Mouse (Mus musculus) neural tube, embryonic 11.5 days (tissue): ENCODE measurements around the gene Ttc28. TPM values are rescaled to one million over a fixed set of nuclear protein-coding genes. Genes with fewer than 3 reads are reported as not detected.
"Not testable (repeated sequence)": the region's sequence is repeated elsewhere in the genome, so short reads cannot be mapped to it uniquely, and the experiment has no call there.

Experiments used
- ATAC-seq: fragments of 200-750 bp; cut with Nextera tagmentation; 2 replicates; pipeline ENCODE4 v1.8.0; 2017; ENCODE audit warnings: moderate number of reproducible peaks, mild to moderate bottlenecking, moderate TSS enrichment, moderate library complexity; ENCODE audit not compliant: insufficient read depth, low FRiP score, low TSS enrichment
- DNase-seq: peaks from one replicate; pipeline ENCODE4 v3.0.0-alpha.2; 2015; ENCODE audit warnings: low spot score
- H3K27ac ChIP-seq: fragments of 300-500 bp; sonication (generic); 2 replicates; pipeline ENCODE4 v1.5.1; 2014; ENCODE audit warnings: low read depth, mild to moderate bottlenecking, low read length
- H3K27me3 ChIP-seq: fragments of 300-500 bp; sonication (generic); 2 replicates; pipeline ENCODE4 v1.6.1; 2014; ENCODE audit warnings: mild to moderate bottlenecking, low read length, mixed read lengths; ENCODE audit not compliant: control insufficient read depth, insufficient read depth
- H3K36me3 ChIP-seq: fragments of 300-500 bp; sonication (generic); 2 replicates; pipeline ENCODE4 v1.6.1; 2014; ENCODE audit warnings: mild to moderate bottlenecking, low read length, moderate library complexity, mixed read lengths; ENCODE audit not compliant: control insufficient read depth, insufficient read depth
- H3K4me1 ChIP-seq: fragments of 300-500 bp; sonication (generic); 2 replicates; pipeline ENCODE4 v1.6.1; 2014; ENCODE audit warnings: low read length, mixed read lengths; ENCODE audit not compliant: control insufficient read depth, insufficient read depth
- H3K4me2 ChIP-seq: fragments of 300-500 bp; sonication (generic); 2 replicates; pipeline ENCODE4 v1.6.1; 2014; ENCODE audit warnings: low read depth, mild to moderate bottlenecking, moderate library complexity
- H3K4me3 ChIP-seq: fragments of 300-500 bp; sonication (generic); 2 replicates; pipeline ENCODE4 v1.5.1; 2014; ENCODE audit warnings: low read depth, low read length
- H3K9ac ChIP-seq: fragments of 300-500 bp; sonication (generic); 2 replicates; pipeline ENCODE4 v1.6.1; 2014; ENCODE audit warnings: mild to moderate bottlenecking, low read length
- H3K9me3 ChIP-seq: fragments of 300-500 bp; sonication (generic); 2 replicates; pipeline ENCODE4 v1.6.1; 2016; ENCODE audit warnings: low read length; ENCODE audit not compliant: control insufficient read depth
- WGBS: fragments of 180-500 bp; shearing (Covaris S2); extraction: QIAGEN DNeasy Blood & Tissue Kit; methylation state at CpG from one replicate; pipeline ENCODE4 v1.1.7; 2014; 5-methylcytosine and 5-hydroxymethylcytosine counted together
- polyA plus RNA-seq: library from polyadenylated mRNA; unstranded; fragments of >200 nt; fragmentation: Nextera tagmentation; extraction: Ambion mirVana; gene quantifications from 2 replicates; pipeline ENCODE4 v1.2.1, GENCODE M21; 2014

Ttc28 gene
- polyA plus RNA-seq, 1 experiment from 2014 or later, result 16.1 TPM

- H3K9ac ChIP-seq, result no peak overlapping the region
- no peaks in the 10 kb centered on the region for H3K27me3 ChIP-seq
- H3K4me3 ChIP-seq, result no peak overlapping the region
- DNase-seq (no peak), ATAC-seq (no peak)
- H3K27ac ChIP-seq, result no peak overlapping the region
- H3K4me1 ChIP-seq, result peaks cover 10% of the 10 kb centered on the region
- 30% methylated on average over 14 of the region's 14 CpGs for WGBS
- 0 out of 2 replicates have a peak, but pooled peaks cover 2% of the 10 kb centered on the region for H3K36me3 ChIP-seq
- no peaks in the 10 kb centered on the region for H3K9me3 ChIP-seq
- no peak overlapping the region for H3K4me2 ChIP-seq
These were observed 363.9 kb downstream of the Ttc28 start for GRCm38 (mm10) chr5:111243447-111244040.

DNA sequence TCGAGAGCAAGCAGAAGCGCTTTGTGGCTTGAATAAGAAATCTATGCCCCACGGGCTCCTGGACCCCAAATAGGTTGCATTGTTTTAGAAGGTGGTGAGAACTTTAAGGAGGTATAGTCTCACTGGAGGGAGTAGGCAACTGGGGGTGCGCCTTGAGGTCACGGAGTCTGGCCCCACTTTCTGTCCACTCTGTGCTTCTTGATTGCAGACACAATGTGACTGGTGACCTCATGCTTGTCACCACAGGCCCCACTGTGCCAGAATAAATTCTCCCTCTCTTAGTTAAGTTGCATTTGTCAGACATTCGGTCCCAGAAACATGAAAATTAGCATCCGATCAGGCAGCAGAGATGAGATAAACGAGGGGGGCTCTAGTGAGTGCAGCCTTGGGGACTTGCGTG, 364.5 kb downstream of the Ttc28 start:
- no peak overlapping the region for H3K27ac ChIP-seq

DNA sequence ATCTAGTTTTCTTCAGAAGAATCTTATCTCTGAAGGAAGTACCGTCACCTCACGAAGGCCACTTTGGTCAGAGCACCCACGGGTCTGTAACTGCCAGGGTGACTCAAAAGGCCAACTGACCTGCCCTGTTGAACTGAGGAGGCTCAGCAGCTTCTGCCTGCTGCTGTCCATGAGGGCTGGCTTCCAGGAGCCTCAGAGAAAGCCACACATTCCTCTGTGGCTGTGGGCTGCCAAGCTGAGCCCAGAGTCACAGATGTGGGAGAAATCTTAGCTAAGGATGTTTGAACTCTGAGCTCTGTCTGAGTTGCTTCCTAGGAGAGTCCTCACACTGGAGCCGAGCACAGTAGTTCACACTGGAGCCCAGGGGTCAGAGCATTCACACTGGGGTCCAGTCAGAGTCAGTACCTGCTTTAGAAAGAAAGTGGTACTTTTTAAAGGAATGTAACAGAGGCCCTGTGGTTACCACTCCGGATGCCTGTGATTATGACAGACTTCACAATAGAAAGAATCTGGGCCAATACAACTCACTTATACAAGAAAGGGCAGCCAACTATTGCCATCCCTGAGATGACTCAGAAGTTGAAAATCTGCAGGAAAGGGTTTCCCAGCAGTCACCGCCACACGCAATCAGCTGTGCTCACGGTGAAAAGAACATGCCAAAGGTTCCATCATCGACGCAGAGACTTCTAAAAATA, 368.1 kb downstream of the Ttc28 start:
- Histone ChIP-seq H3K4me1 (peaks cover 14% of the 10 kb centered on the region), H3K4me2 (no peak overlapping the region), H3K27me3 (no peaks in the 10 kb centered on the region), H3K9me3 (no peaks in the 10 kb centered on the region), H3K36me3 (no peaks in the 10 kb centered on the region), H3K27ac (no peak overlapping the region), H3K4me3 (no peak overlapping the region), H3K9ac (no peak overlapping the region)
- 89% methylated on average over 10 of the region's 10 CpGs for WGBS
- DNase-seq (no peak), ATAC-seq (no peak)

More for the DNA sequence above, 364.5 kb downstream of the Ttc28 start:
- DNase-seq (no peak), ATAC-seq (no peak)
- 0 out of 2 replicates have a peak, but pooled peaks cover 2% of the 10 kb centered on the region for H3K36me3 ChIP-seq
- no peak overlapping the region for H3K4me2 ChIP-seq
- H3K4me3 ChIP-seq, result no peak overlapping the region
- H3K27me3 ChIP-seq, result no peaks in the 10 kb centered on the region
- no peak overlapping the region for H3K9ac ChIP-seq
- H3K9me3 ChIP-seq, result no peaks in the 10 kb centered on the region
- peaks cover 10% of the 10 kb centered on the region for H3K4me1 ChIP-seq
- 60% methylated on average over 9 of the region's 9 CpGs for WGBS

GRCm38 (mm10) chr5:111252147-111252546, 372.5 kb downstream of the Ttc28 start:
- ATAC-seq (no peak), DNase-seq (no peak)
- no peak overlapping the region for H3K4me3 ChIP-seq
- H3K36me3 ChIP-seq, result no peaks in the 10 kb centered on the region
- WGBS, result 79% methylated on average over 3 of the region's 3 CpGs
- H3K27ac ChIP-seq, result no peak overlapping the region
- no peaks in the 10 kb centered on the region for H3K9me3 ChIP-seq
- H3K4me1 ChIP-seq, result peaks cover 26% of the 10 kb centered on the region
- H3K27me3 ChIP-seq, result no peaks in the 10 kb centered on the region
- no peak overlapping the region for H3K9ac ChIP-seq
- H3K4me2 ChIP-seq, result no peak overlapping the region

GRCm38 (mm10) chr5:111254362-111254761, 374.8 kb downstream of the Ttc28 start:
- no peak overlapping the region for H3K4me2 ChIP-seq
- no peaks in the 10 kb centered on the region for H3K36me3 ChIP-seq
- no peak for ATAC-seq
- no peaks in the 10 kb centered on the region for H3K27me3 ChIP-seq
- no peak overlapping the region for H3K4me3 ChIP-seq
- DNase-seq, result no peak
- H3K4me1 ChIP-seq, result peaks cover 26% of the 10 kb centered on the region
- 83% methylated on average over 9 of the region's 9 CpGs for WGBS
- no peaks in the 10 kb centered on the region for H3K9me3 ChIP-seq
- no peak overlapping the region for H3K27ac ChIP-seq
- no peak overlapping the region for H3K9ac ChIP-seq

GRCm38 (mm10) chr5:111254781-111255180, 375.2 kb downstream of the Ttc28 start:
- 85% methylated on average over 11 of the region's 11 CpGs for WGBS
- Histone ChIP-seq H3K36me3 (no peaks in the 10 kb centered on the region), H3K4me3 (no peak overlapping the region), H3K9ac (no peak overlapping the region), H3K4me2 (no peak overlapping the region), H3K27me3 (no peaks in the 10 kb centered on the region), H3K27ac (no peak overlapping the region), H3K9me3 (no peaks in the 10 kb centered on the region), H3K4me1 (peaks cover 23% of the 10 kb centered on the region)
- no peak for ATAC-seq
- no peak for DNase-seq

- peak; percentile 81 for ATAC-seq
- peak; percentile 79 for DNase-seq
These were observed 376.6 kb downstream of the Ttc28 start for GRCm38 (mm10) chr5:111256181-111256580.

DNA sequence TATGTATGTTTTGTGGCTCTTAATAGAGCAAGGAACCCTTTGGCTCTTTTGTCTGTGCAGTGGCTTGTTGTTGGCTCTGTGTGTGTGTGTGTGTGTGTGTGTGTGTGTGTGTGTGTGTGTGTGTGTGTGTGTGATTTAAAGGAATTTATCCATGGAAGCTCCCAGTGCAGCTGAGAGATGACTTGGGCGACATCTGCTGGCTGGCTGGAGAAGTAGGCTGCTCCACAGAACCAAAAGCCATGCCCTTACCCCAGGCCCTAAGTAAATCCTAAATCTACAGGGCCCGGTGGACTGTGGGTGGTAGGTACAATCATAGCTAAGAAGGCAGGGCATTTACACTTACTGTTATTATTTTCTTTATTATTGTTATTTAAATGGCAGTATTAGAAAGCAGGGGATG, 377.5 kb downstream of the Ttc28 start:
- H3K9ac ChIP-seq, result no peak overlapping the region

More at GRCm38 (mm10) chr5:111256181-111256580, 376.6 kb downstream of the Ttc28 start:
- H3K27me3 ChIP-seq, result no peaks in the 10 kb centered on the region
- H3K4me2 ChIP-seq, result peak overlapping the region; percentile 3
- peak overlapping the region; percentile 35; the same call in 1 of the 2 replicates for H3K9ac ChIP-seq
- no peak overlapping the region for H3K4me3 ChIP-seq
- WGBS, result 8% methylated on average over 7 of the region's 7 CpGs
- no peaks in the 10 kb centered on the region for H3K36me3 ChIP-seq
- peak overlapping the region; percentile 77 for H3K27ac ChIP-seq
- no peaks in the 10 kb centered on the region for H3K9me3 ChIP-seq
- peaks cover 22% of the 10 kb centered on the region for H3K4me1 ChIP-seq

DNA sequence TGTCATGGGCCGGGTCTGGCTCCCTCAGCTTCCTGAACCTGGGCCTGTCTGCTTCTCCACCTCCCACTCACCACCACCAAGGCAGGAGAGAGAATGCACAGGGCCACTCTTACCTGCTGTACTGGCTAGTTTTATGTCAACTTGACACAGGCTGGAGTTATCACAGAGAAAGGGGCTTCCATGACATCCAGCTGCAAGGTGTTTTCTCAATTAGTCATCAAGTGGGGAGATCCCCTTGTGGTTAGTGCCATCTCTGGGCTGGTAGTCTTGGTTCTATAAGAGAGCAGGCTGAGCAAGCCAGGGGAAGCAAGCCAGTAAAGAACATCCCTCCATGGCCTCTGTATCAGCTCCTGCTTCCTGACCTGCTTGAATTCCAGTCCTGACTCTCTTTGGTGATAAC, 381.6 kb downstream of the Ttc28 start:
- H3K36me3 ChIP-seq, ATAC-seq, H3K4me2 ChIP-seq, H3K9me3 ChIP-seq, H3K4me3 ChIP-seq, H3K9ac ChIP-seq, H3K27ac ChIP-seq, DNase-seq, H3K27me3 ChIP-seq: not testable (repeated sequence)
- 90% methylated on average over 1 of the region's 1 CpGs for WGBS
- H3K4me1 ChIP-seq, result peaks cover 25% of the 10 kb centered on the region

More for the DNA sequence above, 377.5 kb downstream of the Ttc28 start:
- Histone ChIP-seq H3K4me3 (no peak overlapping the region), H3K4me1 (peaks cover 27% of the 10 kb centered on the region), H3K36me3 (no peaks in the 10 kb centered on the region), H3K27me3 (no peaks in the 10 kb centered on the region), H3K9me3 (no peaks in the 10 kb centered on the region), H3K27ac (peak overlapping the region; percentile 77), H3K4me2 (no peak overlapping the region)
- DNase-seq (peak; percentile 81), ATAC-seq (0 out of 2 replicates have a peak, but pooled peaks have one; percentile 25)
- 2% methylated on average over 2 of the region's 2 CpGs for WGBS
